Comparison of ENCODE assay signal across 13 mouse cellular contexts in the genomic region with DNA sequence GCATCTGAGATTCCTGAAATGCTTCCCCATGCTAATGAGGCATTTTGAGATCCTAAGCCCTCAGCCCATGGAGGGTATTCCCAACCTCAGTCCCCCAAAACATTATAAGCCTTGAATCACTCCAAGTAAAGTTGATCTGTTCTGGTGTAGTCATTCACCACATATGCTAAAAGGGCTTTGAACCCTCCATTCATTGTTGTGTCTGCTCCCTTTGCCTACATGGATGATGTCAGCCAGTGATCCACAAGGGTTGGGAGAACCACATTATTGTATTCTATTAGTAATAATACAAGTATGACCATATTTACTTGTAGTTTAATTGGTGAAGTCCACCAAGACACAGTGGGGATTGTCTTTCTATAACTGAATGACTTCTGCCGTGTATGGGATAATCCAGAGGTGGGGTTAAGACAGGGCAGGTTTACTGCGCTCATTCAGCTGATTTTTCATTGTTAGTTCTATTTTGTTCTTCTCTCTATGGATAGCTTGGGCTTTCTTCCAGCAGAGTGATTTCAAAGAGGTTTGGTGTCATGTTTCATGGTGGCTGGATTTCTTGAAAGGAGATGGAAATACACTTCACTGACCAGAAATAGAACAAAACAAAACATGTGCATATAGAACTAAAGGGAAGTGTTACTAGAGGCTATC.
A peak's percentile ranks its signal among the peaks of the same experiment; 100 is the strongest.
DNase-seq lines count a peak whose midpoint lies in the region; ATAC-seq and TF ChIP-seq lines count a peak whose summit lies in the region.
"Had no signal": no experiment of that assay in that cellular context is flagged by ENCODE, and none has a peak within 500 bp of the region (broad histone marks: within the 10 kb centered on the region; RNA-seq: fewer than 3 reads in every experiment).

No protein-coding gene starts in this region.

- no peaks in the 10 kb centered on the region for H3K36me3 ChIP-seq in embryonic facial prominence, embryonic 11.5 days (replicated peaks; ENCODE audit: control insufficient read depth, insufficient read depth, low read depth, low read length)
- no peaks in the 10 kb centered on the region for H3K36me3 ChIP-seq in embryonic facial prominence, embryonic 10.5 days (replicated peaks)
- no peaks in the 10 kb centered on the region for H3K36me3 ChIP-seq in heart, postnatal 0 days (replicated peaks; ENCODE audit: control insufficient read depth, insufficient read depth, low read length)
- no peaks in the 10 kb centered on the region for H3K36me3 ChIP-seq in heart, adult 2 months (ENCODE audit: control insufficient read depth, insufficient read depth, low read length)
- no peaks in the 10 kb centered on the region for H3K36me3 ChIP-seq in midbrain, embryonic 12.5 days
- no peaks in the 10 kb centered on the region for H3K36me3 ChIP-seq in midbrain, embryonic 13.5 days

- WGBS in embryonic facial prominence, embryonic 11.5 days = 55% methylated on average over 2 of the region's 2 CpGs
- WGBS in embryonic facial prominence, embryonic 10.5 days = 65% methylated on average over 2 of the region's 2 CpGs
- 27% methylated on average over 2 of the region's 2 CpGs for WGBS in heart, postnatal 0 days
- WGBS in heart, adult 2 months = 54% methylated on average over 2 of the region's 2 CpGs
- 12% methylated on average over 2 of the region's 2 CpGs for WGBS in midbrain, embryonic 12.5 days
- 10% methylated on average over 2 of the region's 2 CpGs for WGBS in midbrain, embryonic 13.5 days

- DNase-seq in embryonic facial prominence, embryonic 11.5 days (ENCODE audit: low spot score) = peak; percentile 21
- no peak for DNase-seq in embryonic facial prominence, embryonic 10.5 days (ENCODE audit: low spot score)
- peak; percentile 62 for DNase-seq in heart, postnatal 0 days (ENCODE audit: low spot score)
- no peak for DNase-seq in heart, adult 2 months
- DNase-seq in retina, postnatal 1 day = peak; percentile 48
- no peak for DNase-seq in layer of hippocampus, postnatal 36 days
- DNase-seq: cerebellum, postnatal 10 days; kidney, adult 11 months; liver, postnatal 0 days; right cerebral cortex, postnatal 14 days had no signal

- no peak overlapping the region for H3K27ac ChIP-seq in embryonic facial prominence, embryonic 11.5 days (replicated peaks; ENCODE audit: low read depth, low read length)
- no peak overlapping the region for H3K27ac ChIP-seq in embryonic facial prominence, embryonic 10.5 days (replicated peaks)
- peak overlapping the region; percentile 69 for H3K27ac ChIP-seq in heart, postnatal 0 days (ENCODE audit: low read depth)
- no peak overlapping the region for H3K27ac ChIP-seq in heart, adult 2 months
- no peak overlapping the region for H3K27ac ChIP-seq in midbrain, embryonic 12.5 days (replicated peaks)
- H3K27ac ChIP-seq in midbrain, embryonic 13.5 days = no peak overlapping the region
- H3K27ac ChIP-seq: left cerebral cortex, adult 2 months had no signal

- TF ChIP-seq CTCF in heart, postnatal 0 days (IDR thresholded peaks at IDR 0.05; ENCODE audit: low read depth) = no peak
- no peak for TF ChIP-seq CTCF in heart, adult 2 months (IDR thresholded peaks at IDR 0.05)

- H3K4me3 ChIP-seq in embryonic facial prominence, embryonic 11.5 days (ENCODE audit: low read depth, low read length) = no peak overlapping the region
- H3K4me3 ChIP-seq in embryonic facial prominence, embryonic 10.5 days = no peak overlapping the region
- H3K4me3 ChIP-seq in heart, postnatal 0 days (ENCODE audit: low read depth, low read length) = no peak overlapping the region
- no peak overlapping the region for H3K4me3 ChIP-seq in heart, adult 2 months
- no peak overlapping the region for H3K4me3 ChIP-seq in midbrain, embryonic 12.5 days
- no peak overlapping the region for H3K4me3 ChIP-seq in midbrain, embryonic 13.5 days (replicated peaks)
- H3K4me3 ChIP-seq: left cerebral cortex, adult 2 months had no signal

- TF ChIP-seq POLR2A in heart, adult 2 months (IDR thresholded peaks at IDR 0.05; ENCODE audit: insufficient read depth, low read depth, low read length) = no peak

- H3K4me2 ChIP-seq in embryonic facial prominence, embryonic 11.5 days (ENCODE audit: low read depth, low read length) = no peak overlapping the region
- no peak overlapping the region for H3K4me2 ChIP-seq in heart, postnatal 0 days (ENCODE audit: low read depth, low read length)
- H3K4me2 ChIP-seq in midbrain, embryonic 12.5 days (replicated peaks) = no peak overlapping the region
- no peak overlapping the region for H3K4me2 ChIP-seq in midbrain, embryonic 13.5 days (replicated peaks)

- H3K9me3 ChIP-seq in embryonic facial prominence, embryonic 11.5 days (replicated peaks; ENCODE audit: control insufficient read depth, low read length) = no peaks in the 10 kb centered on the region
- no peaks in the 10 kb centered on the region for H3K9me3 ChIP-seq in embryonic facial prominence, embryonic 10.5 days
- H3K9me3 ChIP-seq in heart, postnatal 0 days (replicated peaks; ENCODE audit: control insufficient read depth, low read length) = no peaks in the 10 kb centered on the region
- no peaks in the 10 kb centered on the region for H3K9me3 ChIP-seq in midbrain, embryonic 12.5 days
- H3K9me3 ChIP-seq in midbrain, embryonic 13.5 days = no peaks in the 10 kb centered on the region

- TF ChIP-seq EP300 in heart, postnatal 0 days (IDR thresholded peaks at IDR 0.05; ENCODE audit: low read depth) = no peak
- no peak for TF ChIP-seq EP300 in heart, adult 2 months (IDR thresholded peaks at IDR 0.05; ENCODE audit: insufficient read depth, low read depth, low read length)

- H3K9ac ChIP-seq in embryonic facial prominence, embryonic 11.5 days (replicated peaks; ENCODE audit: low read length) = no peak overlapping the region
- no peak overlapping the region for H3K9ac ChIP-seq in heart, postnatal 0 days (replicated peaks; ENCODE audit: low read depth, low read length)
- H3K9ac ChIP-seq in heart, adult 2 months (ENCODE audit: low read depth, low read length) = no peak overlapping the region
- no peak overlapping the region for H3K9ac ChIP-seq in midbrain, embryonic 12.5 days (replicated peaks)
- H3K9ac ChIP-seq in midbrain, embryonic 13.5 days (replicated peaks) = no peak overlapping the region
- H3K9ac ChIP-seq: liver, postnatal 0 days had no signal

- H3K79me2 ChIP-seq in heart, adult 2 months (replicated peaks; ENCODE audit: control insufficient read depth, insufficient read depth, low read length) = no peaks in the 10 kb centered on the region

- H3K4me1 ChIP-seq in embryonic facial prominence, embryonic 11.5 days (ENCODE audit: control insufficient read depth, insufficient read depth, low read length) = no peaks in the 10 kb centered on the region
- H3K4me1 ChIP-seq in embryonic facial prominence, embryonic 10.5 days = peaks cover 15% of the 10 kb centered on the region; the same call in 1 of the 2 replicates
- peaks cover 6% of the 10 kb centered on the region; the same call in 1 of the 2 replicates for H3K4me1 ChIP-seq in heart, postnatal 0 days (ENCODE audit: control insufficient read depth, insufficient read depth)
- H3K4me1 ChIP-seq in heart, adult 2 months (ENCODE audit: control insufficient read depth, insufficient read depth, low read length) = no peaks in the 10 kb centered on the region
- H3K4me1 ChIP-seq in midbrain, embryonic 12.5 days = peaks cover 5% of the 10 kb centered on the region; the same call in 1 of the 2 replicates
- H3K4me1 ChIP-seq in midbrain, embryonic 13.5 days (replicated peaks) = no peaks in the 10 kb centered on the region; the same call in 1 of the 2 replicates

- H3K27me3 ChIP-seq in embryonic facial prominence, embryonic 11.5 days (ENCODE audit: control insufficient read depth, insufficient read depth, low read length) = no peaks in the 10 kb centered on the region
- H3K27me3 ChIP-seq in embryonic facial prominence, embryonic 10.5 days (replicated peaks; ENCODE audit: low read depth, poor library complexity, severe bottlenecking) = no peaks in the 10 kb centered on the region
- no peaks in the 10 kb centered on the region for H3K27me3 ChIP-seq in heart, postnatal 0 days (ENCODE audit: control insufficient read depth, insufficient read depth, low read length)
- H3K27me3 ChIP-seq in heart, adult 2 months (ENCODE audit: control insufficient read depth, insufficient read depth, low read length) = no peaks in the 10 kb centered on the region
- no peaks in the 10 kb centered on the region for H3K27me3 ChIP-seq in midbrain, embryonic 12.5 days
- no peaks in the 10 kb centered on the region for H3K27me3 ChIP-seq in midbrain, embryonic 13.5 days

- intact Hi-C loops in heart, adult 2 months (cut with DNase I) = no loop called here

- peak; percentile 65 for ATAC-seq in embryonic facial prominence, embryonic 11.5 days (replicated peaks; ENCODE audit: insufficient number of reproducible peaks, low FRiP score, low TSS enrichment, low read depth)
- peak; percentile 58 for ATAC-seq in heart, postnatal 0 days (ENCODE audit: insufficient read depth, low read depth)
- ATAC-seq in midbrain, embryonic 12.5 days (ENCODE audit: low FRiP score, low read depth) = peak; percentile 74
- ATAC-seq in midbrain, embryonic 13.5 days = no peak
- ATAC-seq: liver, postnatal 0 days had no signal

Comparison
In these comparisons a context has a peak if more than half of its experiments do, and no peak if none do; other contexts are left out.
1. DNase-seq: peak in embryonic facial prominence, embryonic 11.5 days (single experiment), heart, postnatal 0 days (single experiment) and retina, postnatal 1 day (single experiment); none in embryonic facial prominence, embryonic 10.5 days (single experiment), heart, adult 2 months (0 of 2) and layer of hippocampus, postnatal 36 days (0 of 2).